Mouse (Mus musculus): ENCODE measurements at regions not wholly inside any gene's neighbourhood (a gene's known extent, or its start where the extent isn't known, plus 50 kb on each side); places are given as distances from the start of the nearest gene placed in this dataset.
"Not testable (repeated sequence)": the region's sequence is repeated elsewhere in the genome, so short reads cannot be mapped to it uniquely, and the experiment has no call there.

DNA sequence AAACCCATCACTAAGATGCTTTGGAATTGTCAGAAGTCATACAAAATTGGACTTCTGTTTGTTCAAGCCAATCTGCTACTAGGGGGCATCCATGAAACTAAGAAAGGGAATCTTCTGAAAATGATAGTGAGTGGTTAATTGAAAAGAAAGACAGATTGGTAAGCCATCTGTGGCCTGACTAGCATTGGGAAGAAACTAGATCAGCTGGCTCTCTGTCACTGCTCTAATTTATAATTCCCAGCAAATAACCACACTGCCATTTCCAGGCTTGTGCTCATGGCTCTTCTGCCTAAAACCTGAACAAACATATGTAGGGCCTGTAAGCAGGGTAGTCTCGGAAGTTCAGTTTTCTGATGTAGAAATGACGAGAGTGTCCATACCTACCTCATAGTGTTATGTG, 569.8 kb downstream of the Pcdh19 start:
- DNase-seq, result peak in 1 of 2 experiments; percentile 3

DNA sequence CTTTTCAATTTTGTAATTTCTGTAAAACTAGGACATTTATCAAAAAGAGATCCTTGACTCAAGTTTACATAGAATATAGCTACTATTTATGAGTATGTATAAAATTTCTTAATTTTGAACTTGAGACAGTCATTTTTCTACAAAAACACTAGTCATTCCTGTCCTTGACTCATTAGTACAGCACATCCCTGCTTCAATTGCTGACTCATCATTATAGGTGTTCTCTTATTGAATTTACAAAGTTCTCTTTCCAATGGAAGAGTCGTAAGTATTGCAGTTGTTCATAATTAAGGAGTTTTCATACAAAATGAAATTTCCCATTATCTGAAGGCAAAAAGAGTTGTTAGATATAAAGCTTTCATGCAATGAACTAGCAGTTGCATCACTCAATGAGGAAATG, 578.6 kb downstream of the Pcdh19 start:
- DNase-seq, result no peak

DNA sequence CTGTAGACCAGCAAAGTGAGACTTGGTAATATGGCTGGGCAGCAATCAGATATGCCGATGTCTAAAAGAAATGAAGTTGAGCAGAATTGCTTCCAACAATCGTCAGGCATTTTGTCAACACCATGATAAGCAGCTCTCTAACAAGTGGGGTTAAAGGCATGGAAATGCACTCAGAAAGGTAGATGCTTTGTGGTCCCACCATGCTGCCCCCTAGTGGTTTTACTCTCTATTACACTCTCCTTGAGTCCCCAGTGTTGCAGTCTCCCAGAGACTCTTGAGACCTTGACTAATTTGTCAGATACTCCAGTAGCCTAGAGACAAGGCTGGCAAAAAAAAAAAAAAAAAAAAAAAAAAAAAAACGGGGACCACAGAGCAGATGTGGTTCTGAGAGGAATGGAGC, 595.8 kb downstream of the Pcdh19 start:
- no peak for DNase-seq

DNA sequence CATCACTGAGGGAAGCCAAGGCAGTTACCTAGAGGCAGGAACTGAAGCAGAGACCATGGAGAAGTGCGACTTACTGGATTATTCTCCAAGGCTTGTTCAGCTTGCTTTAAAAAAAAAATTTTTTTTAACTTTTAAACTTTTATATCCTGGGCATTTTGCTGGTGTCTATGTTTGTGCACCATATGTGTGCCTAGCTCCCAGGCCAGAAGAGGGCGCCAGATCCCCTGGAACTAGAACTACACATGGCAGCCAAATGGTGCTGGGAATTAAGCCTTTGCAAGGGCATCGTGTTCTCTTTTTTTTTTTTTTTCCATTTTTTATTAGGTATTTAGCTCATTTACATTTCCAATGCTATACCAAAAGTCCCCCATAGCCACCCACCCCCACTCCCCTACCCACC, 624.7 kb downstream of the Pcdh19 start:
- DNase-seq, result not testable (repeated sequence)
